Mouse (Mus musculus) T-helper 1 cell (primary cell): ENCODE measurements around the gene Vmn1r81.

Experiments
- in situ Hi-C: fragments of 300-600 bp; cut with MboI, MseI; formaldehyde crosslinking; loops from one replicate; pipeline ENCODE4 v1.15.1; 2025; ENCODE audit warnings: high pct_unique_total_duplicates

Gene Vmn1r81

DNA sequence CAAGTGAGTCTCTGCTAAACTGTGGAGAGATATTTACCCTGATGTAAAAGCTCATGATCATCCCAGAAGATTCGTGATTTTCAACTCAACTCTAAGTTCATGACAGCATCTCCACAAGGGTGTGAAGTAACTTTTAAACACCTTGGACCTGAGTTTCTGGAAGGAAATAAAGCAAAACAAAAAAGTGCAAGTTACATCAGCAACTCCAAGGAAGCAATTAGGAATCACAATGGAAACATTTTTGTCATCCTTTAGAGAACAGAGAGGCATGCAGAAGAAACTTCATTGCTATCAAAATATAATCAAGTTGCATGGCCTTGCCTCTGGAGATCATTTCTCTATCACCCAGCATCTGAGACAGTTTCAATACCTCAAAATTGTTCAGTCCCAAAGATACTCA lies at the start of gene Vmn1r81:
Gene Vmn1r81 (minus strand): TSS at position 101 of the 400 bp plus-strand sequence.
- in situ Hi-C loops, result no loop called here

DNA sequence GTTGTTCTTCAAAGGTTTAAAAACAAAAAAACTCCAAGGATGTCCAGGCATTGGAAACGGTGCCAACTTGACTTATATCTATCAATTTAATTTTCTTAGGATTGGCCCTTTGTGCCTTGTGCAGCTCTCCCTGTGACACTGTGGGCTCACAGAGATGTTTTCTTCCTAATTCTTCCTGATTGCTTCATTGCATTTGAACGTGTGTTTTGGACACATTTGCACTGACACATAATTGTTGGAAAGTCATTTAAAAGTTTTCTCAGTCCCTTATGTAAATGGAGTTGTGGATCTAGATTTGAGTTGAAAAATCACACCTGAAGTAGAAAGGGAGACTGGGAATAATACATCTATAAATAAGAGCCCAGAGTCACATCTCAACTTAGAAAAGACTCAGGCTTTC lies 32.1 kb upstream of the Vmn1r81 start, which contains the start of gene Vmn1r82:
Gene Vmn1r82 (plus strand): TSS at position 301 of the 400 bp plus-strand sequence.
- in situ Hi-C loops, result no loop called here

DNA sequence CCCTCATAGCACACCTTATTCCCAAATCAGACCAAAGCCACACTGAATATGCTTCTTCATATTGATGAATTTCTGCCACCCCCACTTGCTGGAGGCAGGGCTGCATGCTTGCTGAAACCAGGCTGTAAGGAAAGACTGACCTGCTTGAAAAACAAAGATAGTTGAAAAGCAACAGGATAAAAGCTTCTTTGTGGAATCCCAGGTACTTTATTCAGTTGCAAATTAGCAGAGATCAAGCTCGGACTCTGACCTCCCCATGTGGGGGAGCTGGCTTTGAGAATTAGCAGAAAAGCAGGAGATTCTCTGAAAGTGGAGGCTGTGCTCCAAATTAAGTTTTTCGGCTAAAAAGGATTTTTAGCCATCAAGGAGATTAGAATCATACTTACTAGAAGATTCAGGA lies 63.9 kb downstream of the Vmn1r81 start:
- in situ Hi-C loops, result no loop called here
